Mouse (Mus musculus) ES-Bruce4 (cell line): ENCODE measurements around the gene Htr1d. TPM values are rescaled to one million over a fixed set of nuclear protein-coding genes. Genes with fewer than 3 reads are reported as not detected.

Experiments used
- H3K27ac ChIP-seq: 2 replicates; pipeline ENCODE4 v1.5.1; 2012; ENCODE audit warnings: low read length, inconsistent platforms; ENCODE audit not compliant: insufficient read depth
- H3K27me3 ChIP-seq: 2 replicates; pipeline ENCODE4 v1.6.1; 2012; ENCODE audit warnings: mild to moderate bottlenecking, low read length, inconsistent platforms; ENCODE audit not compliant: control insufficient read depth, poor library complexity, insufficient read depth, severe bottlenecking
- H3K36me3 ChIP-seq: 2 replicates; pipeline ENCODE4 v1.6.1; 2012; ENCODE audit warnings: inconsistent platforms, mild to moderate bottlenecking, low read length, moderate library complexity; ENCODE audit not compliant: control insufficient read depth, poor library complexity, insufficient read depth, severe bottlenecking
- H3K4me1 ChIP-seq: one replicate; pipeline ENCODE4 v1.8.1; 2011; ENCODE audit warnings: low read length; ENCODE audit not compliant: control insufficient read depth, insufficient read depth
- H3K4me3 ChIP-seq: 2 replicates; pipeline ENCODE4 v1.5.1; 2011; ENCODE audit warnings: low read depth, mild to moderate bottlenecking, low read length
- H3K9ac ChIP-seq: 2 replicates; pipeline ENCODE4 v1.6.1; 2012; ENCODE audit warnings: low read depth, mild to moderate bottlenecking, inconsistent platforms; ENCODE audit not compliant: poor library complexity, severe bottlenecking
- H3K9me3 ChIP-seq: replicated peaks from 2 replicates; pipeline ENCODE4 v1.6.1; 2012; ENCODE audit warnings: mild to moderate bottlenecking, low read length, inconsistent platforms; ENCODE audit not compliant: control insufficient read depth, poor library complexity, insufficient read depth, severe bottlenecking
- CTCF ChIP-seq: IDR thresholded peaks from one replicate; pipeline ENCODE4 v1.8.1; 2011; ENCODE audit warnings: low read depth, low read length
- EP300 ChIP-seq: IDR thresholded peaks from 2 replicates; pipeline ENCODE4 v1.6.1; 2011; ENCODE audit warnings: low read depth, low read length; ENCODE audit not compliant: insufficient read depth
- POLR2A ChIP-seq: IDR thresholded peaks from one replicate; pipeline ENCODE4 v1.8.1; 2011; ENCODE audit warnings: low read length; ENCODE audit not compliant: insufficient read depth
- polyA plus RNA-seq: library from polyadenylated mRNA; stranded (reverse); fragments of >200 nt; gene quantifications from 2 replicates; pipeline ENCODE4 v1.2.4, GENCODE M21; 2011; ENCODE audit warnings: low read depth; ENCODE audit not compliant: missing spikeins, insufficient read depth, insufficient read length

Gene Htr1d
- polyA plus RNA-seq, 1 experiment, result 1.1 TPM

- Histone ChIP-seq H3K4me3 (no peak overlapping the region), H3K9ac (no peak overlapping the region), H3K4me1 (no peaks in the 10 kb centered on the region), H3K9me3 (no peaks in the 10 kb centered on the region), H3K36me3 (no peaks in the 10 kb centered on the region), H3K27me3 (no peaks in the 10 kb centered on the region), H3K27ac (no peak overlapping the region)
- TF ChIP-seq EP300 (no peak), POLR2A (no peak), CTCF (no peak)
Measured at GRCm38 (mm10) chr4:136430609-136431375, 7.5 kb downstream of the Htr1d start.

DNA sequence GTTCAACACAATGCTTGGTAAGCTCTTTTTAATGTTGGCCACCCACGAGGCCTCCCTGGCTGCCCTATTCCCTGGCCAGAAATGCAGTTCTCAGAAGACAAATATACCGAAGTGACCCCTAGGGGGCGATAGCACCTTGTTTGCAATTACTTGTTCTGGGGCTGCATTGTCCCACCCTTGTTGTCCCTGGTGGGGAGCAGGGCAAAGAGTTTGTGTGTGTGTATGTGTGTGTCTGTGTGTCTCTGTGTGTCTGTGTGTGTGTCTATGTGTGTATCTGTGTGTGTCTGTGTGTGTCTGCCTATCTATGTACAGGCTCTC, 8.0 kb downstream of the Htr1d start:
- Histone ChIP-seq H3K4me1 (no peaks in the 10 kb centered on the region), H3K9me3 (no peaks in the 10 kb centered on the region), H3K9ac (no peak overlapping the region), H3K27me3 (no peaks in the 10 kb centered on the region), H3K4me3 (no peak overlapping the region), H3K36me3 (no peaks in the 10 kb centered on the region), H3K27ac (no peak overlapping the region)
- TF ChIP-seq CTCF (peak; percentile 64), EP300 (no peak)

DNA sequence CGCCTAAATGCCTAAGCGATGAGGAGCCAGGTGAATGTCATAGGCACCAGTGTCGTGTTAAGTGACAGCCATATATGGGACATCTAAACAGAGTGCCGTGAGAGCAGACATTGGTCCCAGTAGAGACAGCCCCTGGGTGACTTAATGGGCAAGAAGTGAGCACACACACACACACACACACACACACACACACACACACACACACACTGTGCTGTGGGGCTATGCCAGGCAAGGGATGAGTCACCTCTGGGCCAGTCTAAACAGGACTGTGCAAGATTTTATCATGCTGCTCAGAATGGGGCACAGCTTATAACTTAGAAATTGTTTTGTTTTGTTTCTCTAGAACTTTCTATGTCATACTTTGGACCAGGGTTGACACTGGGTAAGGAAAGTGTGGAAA, 10.7 kb downstream of the Htr1d start:
- TF ChIP-seq POLR2A, result no peak
- TF ChIP-seq EP300, result no peak
- TF ChIP-seq CTCF, result no peak

GRCm38 (mm10) chr4:136439106-136439505, 15.8 kb downstream of the Htr1d start:
- no peaks in the 10 kb centered on the region for H3K4me1 ChIP-seq
- H3K4me3 ChIP-seq, result no peak overlapping the region
- no peaks in the 10 kb centered on the region for H3K36me3 ChIP-seq
- no peak for TF ChIP-seq CTCF
- TF ChIP-seq EP300, result no peak
- no peak for TF ChIP-seq POLR2A
- no peak overlapping the region for H3K9ac ChIP-seq
- no peak overlapping the region for H3K27ac ChIP-seq
- no peaks in the 10 kb centered on the region for H3K9me3 ChIP-seq
- no peaks in the 10 kb centered on the region for H3K27me3 ChIP-seq

More for the DNA sequence above, 10.7 kb downstream of the Htr1d start:
- no peaks in the 10 kb centered on the region for H3K36me3 ChIP-seq
- no peaks in the 10 kb centered on the region for H3K9me3 ChIP-seq
- no peaks in the 10 kb centered on the region for H3K4me1 ChIP-seq
- H3K4me3 ChIP-seq, result no peak overlapping the region
- H3K9ac ChIP-seq, result no peak overlapping the region
- no peak overlapping the region for H3K27ac ChIP-seq
- H3K27me3 ChIP-seq, result no peaks in the 10 kb centered on the region

GRCm38 (mm10) chr4:136441354-136442043, 18.2 kb downstream of the Htr1d start:
- no peaks in the 10 kb centered on the region for H3K36me3 ChIP-seq
- H3K4me3 ChIP-seq, result no peak overlapping the region
- H3K27ac ChIP-seq, result no peak overlapping the region
- H3K4me1 ChIP-seq, result no peaks in the 10 kb centered on the region
- TF ChIP-seq CTCF (no peak), POLR2A (no peak), EP300 (no peak)
- no peaks in the 10 kb centered on the region for H3K27me3 ChIP-seq
- H3K9ac ChIP-seq, result no peak overlapping the region
- no peaks in the 10 kb centered on the region for H3K9me3 ChIP-seq

DNA sequence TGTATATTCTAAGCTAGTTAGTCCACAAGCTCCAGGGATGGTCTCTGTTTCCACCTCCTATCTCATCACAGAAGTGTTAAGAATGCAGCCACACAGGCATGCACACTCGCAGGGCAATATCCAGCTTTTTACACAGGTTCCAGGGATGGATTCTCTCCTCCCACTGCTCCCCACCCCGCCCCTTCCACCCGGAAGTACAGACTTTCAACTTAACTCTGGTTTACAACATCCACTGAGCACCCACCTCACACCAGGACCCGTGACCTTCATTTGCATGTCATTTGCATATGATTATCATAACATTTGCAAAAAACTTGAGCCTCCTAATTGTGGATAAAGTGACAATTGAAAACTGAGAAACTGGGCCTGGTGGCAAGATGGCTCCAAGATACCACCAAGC, 21.2 kb downstream of the Htr1d start:
- H3K27ac ChIP-seq, result no peak overlapping the region
- no peaks in the 10 kb centered on the region for H3K36me3 ChIP-seq
- TF ChIP-seq EP300 (no peak), CTCF (no peak), POLR2A (no peak)
- H3K9me3 ChIP-seq, result no peaks in the 10 kb centered on the region
- H3K4me3 ChIP-seq, result no peak overlapping the region
- no peaks in the 10 kb centered on the region for H3K4me1 ChIP-seq
- H3K9ac ChIP-seq, result no peak overlapping the region
- H3K27me3 ChIP-seq, result no peaks in the 10 kb centered on the region
